Mouse (Mus musculus) liver, embryonic 18 days (tissue): Measurements from ENCODE around the gene Spata31d1d. TPM values are rescaled to one million over a fixed set of nuclear protein-coding genes. Genes with fewer than 3 reads are reported as not detected.

ENCODE experiments used
- polyA plus RNA-seq: library from polyadenylated mRNA; depleted of rRNA; stranded (reverse); fragments of >200 nt; gene quantifications from 2 replicates; pipeline ENCODE4 v1.2.3, GENCODE M21; 2012; rRNA removed

Spata31d1d gene
- not detected in 2 replicates for polyA plus RNA-seq

DNA sequence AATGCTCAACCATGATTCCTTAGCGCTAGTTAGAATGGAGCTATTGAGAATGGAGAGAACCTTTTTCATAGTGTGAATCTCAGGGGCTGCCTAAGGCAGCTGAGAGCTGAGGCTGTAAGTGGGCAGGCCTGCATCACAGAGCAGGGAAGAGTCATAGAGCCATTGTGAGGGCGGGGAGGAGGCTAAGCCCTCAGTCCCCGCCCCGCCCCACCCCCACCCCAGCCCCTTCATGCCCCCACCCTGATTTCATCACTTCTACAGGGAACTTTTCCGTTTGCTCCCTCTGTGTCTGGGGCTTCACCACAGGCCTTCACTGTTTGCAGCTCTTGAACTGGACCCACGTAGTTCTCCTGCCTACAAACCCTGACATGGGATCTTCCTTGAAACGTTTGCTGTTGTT lies at the start of gene Spata31d1d:
Spata31d1d (minus strand) TSS at position 101 of the 400 bp plus-strand sequence.

DNA sequence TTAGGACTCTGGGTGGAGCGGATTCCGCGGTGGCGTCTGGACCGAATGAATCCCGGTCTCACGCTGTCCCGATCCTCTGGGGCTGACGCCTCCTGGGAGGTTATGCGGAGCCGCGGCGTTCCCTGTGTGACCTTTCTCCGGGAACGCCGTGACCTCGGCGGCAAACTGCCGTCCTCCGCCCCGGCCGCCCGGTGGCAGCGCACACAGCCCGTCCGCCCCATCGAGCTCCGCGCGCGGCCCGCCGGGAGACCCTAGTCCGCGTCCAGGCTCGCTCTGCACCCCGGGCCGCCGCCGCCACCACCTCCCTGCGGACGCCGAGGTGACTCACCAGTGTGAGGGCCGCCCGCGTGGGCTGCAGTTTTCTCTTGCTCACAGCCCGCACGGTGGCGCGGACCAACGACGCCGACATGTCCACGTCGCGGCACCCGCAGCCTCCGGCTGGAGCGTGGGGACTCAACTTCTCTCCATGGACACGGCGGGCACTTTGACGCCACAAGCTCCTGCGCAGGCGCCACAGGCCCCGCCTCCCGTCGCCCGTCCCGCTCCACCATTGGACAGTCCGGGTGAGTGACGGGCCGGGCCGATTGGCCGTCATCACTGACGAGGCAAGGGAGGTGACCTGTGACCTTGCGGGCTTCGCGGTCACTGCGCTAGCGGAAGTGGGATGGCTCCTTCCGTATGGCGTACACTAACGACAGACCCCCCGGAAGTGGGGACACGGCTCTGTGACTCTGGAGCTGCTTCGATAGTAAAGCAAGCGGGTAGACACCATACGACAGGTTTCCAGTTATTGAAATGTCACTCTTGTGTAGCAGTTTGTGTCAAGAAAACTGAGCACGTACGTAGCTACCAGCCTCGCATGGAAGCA lies 38.0 kb upstream of the Spata31d1d start, which contains the start of gene Isca1:
Isca1 (minus strand) TSS at position 515 of the 868 bp plus-strand sequence.

DNA sequence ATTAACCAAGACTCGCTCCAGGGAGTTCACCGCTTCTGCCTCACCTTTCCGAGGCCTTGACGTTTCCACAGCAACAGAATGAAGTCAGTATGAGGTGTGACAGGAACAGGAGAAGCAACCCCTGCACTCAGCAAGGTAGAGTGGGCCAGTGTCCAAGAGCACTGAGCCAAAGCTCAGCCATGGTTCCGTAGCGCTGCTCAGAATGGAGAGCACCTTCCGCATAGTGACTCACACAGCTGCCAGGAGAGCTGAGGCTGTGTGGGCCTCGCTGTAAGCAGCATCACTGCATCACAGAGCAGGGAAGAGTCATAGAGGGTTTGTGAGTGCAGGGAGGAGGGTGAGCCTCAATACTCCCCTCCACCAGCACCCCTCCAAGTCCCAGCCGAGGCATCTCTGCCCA lies 15.2 kb upstream of the Spata31d1d start, which contains the start of gene 1700014D04Rik:
1700014D04Rik (minus strand) TSS at position 42 of the 400 bp plus-strand sequence.

DNA sequence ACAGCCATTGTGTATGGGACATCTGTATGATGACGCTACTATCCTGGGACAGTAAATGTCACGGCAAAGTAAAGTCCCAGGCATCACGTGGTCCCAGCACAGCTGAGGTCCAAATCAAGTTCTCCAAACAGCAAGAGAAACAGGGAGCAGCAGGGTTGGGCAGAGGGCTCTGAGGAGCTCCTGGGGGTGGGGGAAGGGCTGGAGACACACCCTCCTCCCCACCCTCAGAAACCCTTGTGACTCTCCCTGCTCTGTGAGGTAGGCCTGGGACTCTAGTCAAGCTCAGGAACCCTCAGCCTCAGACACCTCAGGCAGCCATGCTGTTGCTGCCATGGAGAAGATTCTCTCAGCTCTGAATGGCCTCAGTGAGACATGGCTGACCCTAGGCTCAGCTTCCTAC lies 19.6 kb downstream of the Spata31d1d start, which contains the start of gene Spata31d1b:
Spata31d1b (plus strand) TSS at position 301 of the 400 bp plus-strand sequence.

DNA sequence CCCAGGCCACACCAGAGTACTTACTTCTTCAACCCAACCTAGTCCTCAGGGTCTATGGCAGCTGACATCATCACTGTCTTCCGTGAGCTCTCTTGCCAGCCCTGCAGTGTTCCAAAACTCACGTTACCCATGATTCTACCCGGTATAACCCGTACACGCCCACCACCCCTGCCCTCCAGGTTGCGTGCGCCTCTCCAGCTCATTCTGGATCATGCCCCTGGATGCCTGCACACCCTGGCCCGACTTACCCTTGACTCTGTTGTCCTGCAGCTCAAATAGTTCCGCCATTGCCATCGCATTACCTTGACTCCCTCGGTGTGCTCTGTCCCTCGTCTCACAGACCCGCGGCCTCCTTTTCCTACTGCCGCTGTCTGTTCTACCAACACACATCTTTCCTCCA lies 21.3 kb downstream of the Spata31d1d start, which contains the start of gene Spata31d1a:
Spata31d1a (minus strand) TSS at position 101 of the 400 bp plus-strand sequence.

DNA sequence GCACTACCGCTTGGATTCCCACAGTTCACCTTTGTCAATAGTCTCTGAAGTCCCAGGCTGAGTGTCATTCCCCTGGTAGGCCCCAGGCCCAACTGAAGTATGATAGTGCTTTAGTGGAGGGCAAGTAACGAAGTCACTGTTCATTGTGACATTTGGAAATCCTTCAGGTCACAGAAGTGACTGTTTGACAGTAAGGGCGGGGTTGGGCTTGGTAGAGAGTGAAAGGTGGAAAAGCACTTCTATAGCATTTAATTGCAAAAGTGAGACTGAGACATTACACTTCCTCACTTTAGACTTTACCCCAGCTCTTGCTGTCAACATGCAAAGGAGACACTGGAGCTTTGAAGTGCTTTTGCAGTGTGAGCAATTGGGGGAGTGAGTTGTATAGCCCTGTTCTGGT lies 37.5 kb downstream of the Spata31d1d start, which contains the start of gene 4921517D22Rik:
4921517D22Rik (minus strand) TSS at position 101 of the 400 bp plus-strand sequence.

Other genes starting within 250 kb of the Spata31d1d start
- 4.3 and 4.5 TPM in 2 replicates for gene Agtpbp1, start 146.5 kb downstream of the Spata31d1d start, polyA plus RNA-seq
- gene Naa35, start 146.5 kb downstream of the Spata31d1d start, polyA plus RNA-seq = 14.6 and 15.5 TPM in 2 replicates
- gene Golm1, start 55.9 kb downstream of the Spata31d1d start, polyA plus RNA-seq = 13.5 and 13.7 TPM in 2 replicates
- not detected in 2 replicates for gene 4921517D22Rik, start 37.6 kb downstream of the Spata31d1d start, polyA plus RNA-seq
- gene Spata31d1a, start 21.4 kb downstream of the Spata31d1d start, polyA plus RNA-seq = 0.01 and 0.03 TPM in 2 replicates
- gene Spata31d1b, start 19.5 kb downstream of the Spata31d1d start, polyA plus RNA-seq = not detected in 2 replicates
- 0.02 TPM in 2 replicates for gene 1700014D04Rik, start 15.0 kb upstream of the Spata31d1d start, polyA plus RNA-seq
- 112 and 113 TPM in 2 replicates for gene Isca1, start 38.1 kb upstream of the Spata31d1d start, polyA plus RNA-seq
- gene Gm49354, start 50.5 kb upstream of the Spata31d1d start, polyA plus RNA-seq = not detected in 2 replicates
- 27.1 and 30.6 TPM in 2 replicates for gene Tut7, start 91.4 kb upstream of the Spata31d1d start, polyA plus RNA-seq